Mouse (Mus musculus) cerebellum, adult 18-20 months (tissue): ENCODE results near the gene Morn5.

Experiments
- DNase-seq, 2 experiments: peaks; one replicate each; pipeline ENCODE4 v3.0.0; 2021

Morn5 gene

DNA sequence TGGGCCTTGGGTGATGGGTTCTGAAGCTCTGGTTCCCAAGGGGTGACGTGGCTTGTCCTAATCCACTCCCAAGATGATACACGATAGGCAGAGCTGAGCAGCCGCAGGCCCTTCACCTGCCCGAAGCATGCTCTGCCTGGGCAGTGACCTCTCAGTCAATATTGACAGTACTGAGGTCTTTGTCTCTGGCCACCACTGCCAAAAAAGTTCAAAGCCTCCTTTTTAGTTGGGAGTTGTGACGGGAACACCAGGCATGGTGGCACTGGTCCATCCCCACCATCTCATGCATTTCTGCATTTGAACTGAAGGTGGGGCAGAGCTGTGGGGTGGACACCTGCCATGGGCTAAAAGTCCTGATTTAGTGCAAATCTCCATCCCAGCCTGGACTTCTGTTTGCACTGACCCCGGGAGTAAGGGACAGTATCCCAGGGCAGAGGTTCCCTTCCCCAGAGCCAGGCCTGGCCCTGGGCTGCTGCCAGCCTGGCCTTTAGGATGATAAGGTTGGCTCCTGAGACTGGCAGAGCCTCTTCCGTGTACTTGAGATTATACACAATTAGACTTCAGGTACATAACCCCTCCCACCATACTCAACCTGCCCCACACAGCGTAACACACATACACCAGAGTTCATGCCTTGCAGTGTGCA lies 22.5 kb downstream of the Morn5 start:
- no peak for DNase-seq

DNA sequence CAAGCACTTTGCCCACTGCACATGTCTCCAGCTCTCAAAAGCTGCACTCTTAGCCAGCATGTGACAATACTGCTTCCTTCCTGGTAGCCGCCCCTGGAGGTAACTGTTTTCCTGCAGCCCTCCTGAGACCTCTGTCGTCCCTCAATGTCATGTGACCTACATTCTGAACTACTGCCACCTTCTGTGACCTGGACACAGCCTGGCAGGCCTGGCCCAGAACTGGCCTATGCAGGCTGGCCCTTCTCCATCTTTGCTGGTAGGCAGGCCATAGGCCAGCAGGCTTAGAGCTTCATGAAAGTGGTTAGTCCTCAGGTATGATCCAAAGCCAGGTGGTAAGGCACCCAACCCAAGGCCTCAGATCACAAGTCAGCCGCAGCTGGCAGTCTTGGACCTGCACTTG lies 24.5 kb downstream of the Morn5 start:
- no peak for DNase-seq

DNA sequence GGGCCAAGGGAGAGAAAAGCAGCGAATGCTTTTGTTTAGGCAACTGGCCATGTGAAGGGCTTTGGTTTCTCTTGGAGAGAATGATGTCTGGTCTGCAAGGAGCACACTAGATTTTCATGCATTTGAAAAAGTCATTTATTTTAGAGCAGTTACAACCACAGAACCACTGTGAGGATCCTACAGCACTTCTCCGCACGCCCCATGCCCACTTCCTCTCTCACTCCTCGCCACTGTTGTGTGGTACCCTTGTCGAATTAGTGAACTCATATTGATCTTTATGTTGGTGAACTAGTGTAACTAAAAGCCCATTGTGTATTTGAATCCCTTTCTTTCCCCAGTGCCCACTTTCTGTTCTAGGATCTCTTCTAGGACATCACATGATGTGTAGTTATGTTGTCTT lies 26.0 kb downstream of the Morn5 start:
- no peak for DNase-seq

DNA sequence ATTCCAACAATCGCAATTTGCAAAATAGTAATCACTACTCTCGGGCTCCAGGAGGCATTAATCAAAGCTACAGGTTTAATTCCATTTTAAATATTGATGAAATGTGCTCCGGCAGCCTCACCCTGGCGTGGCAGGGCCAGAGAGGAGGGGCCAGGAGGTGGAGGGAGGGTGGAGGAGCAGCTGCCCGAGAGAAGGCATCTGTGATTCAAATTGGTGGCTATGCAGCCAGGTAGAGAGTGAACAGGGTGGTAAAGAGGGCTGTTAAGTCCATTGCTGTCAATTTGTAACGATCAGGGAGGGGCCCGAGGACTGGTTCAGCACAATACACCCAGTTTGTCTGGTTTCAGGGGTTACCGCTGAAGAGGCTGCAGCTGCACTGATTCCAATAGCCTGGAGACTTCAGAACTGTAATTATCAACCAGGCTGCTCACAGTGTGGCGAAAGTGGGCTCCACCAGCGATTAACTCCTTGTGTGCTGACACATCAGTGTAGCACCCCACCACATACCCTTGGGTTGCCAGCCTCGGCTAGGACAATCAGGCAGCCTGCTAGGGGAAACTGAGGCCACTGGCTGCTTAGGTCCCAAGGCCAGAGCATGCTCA lies 28.0 kb downstream of the Morn5 start:
- no peak for DNase-seq

DNA sequence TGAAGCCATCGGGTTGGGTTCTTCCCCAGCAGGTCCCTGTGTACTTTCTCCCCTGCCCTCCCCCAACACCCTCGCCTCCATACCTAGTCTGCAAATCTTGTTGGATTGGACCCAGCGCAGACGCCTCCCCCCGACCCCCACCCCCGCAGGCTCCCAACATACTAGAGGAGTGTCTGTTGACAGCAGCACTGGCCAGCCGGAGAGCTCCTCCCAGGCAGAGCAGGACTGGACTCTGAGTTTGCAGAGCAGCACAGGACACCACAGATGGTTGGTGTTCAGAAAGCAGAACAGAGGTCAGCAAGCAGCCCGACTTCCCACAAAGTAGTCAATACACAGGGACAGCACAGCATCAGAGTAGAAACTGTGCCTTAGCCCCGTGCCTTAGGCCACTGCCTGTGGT lies 32.2 kb downstream of the Morn5 start:
- no peak for DNase-seq

DNA sequence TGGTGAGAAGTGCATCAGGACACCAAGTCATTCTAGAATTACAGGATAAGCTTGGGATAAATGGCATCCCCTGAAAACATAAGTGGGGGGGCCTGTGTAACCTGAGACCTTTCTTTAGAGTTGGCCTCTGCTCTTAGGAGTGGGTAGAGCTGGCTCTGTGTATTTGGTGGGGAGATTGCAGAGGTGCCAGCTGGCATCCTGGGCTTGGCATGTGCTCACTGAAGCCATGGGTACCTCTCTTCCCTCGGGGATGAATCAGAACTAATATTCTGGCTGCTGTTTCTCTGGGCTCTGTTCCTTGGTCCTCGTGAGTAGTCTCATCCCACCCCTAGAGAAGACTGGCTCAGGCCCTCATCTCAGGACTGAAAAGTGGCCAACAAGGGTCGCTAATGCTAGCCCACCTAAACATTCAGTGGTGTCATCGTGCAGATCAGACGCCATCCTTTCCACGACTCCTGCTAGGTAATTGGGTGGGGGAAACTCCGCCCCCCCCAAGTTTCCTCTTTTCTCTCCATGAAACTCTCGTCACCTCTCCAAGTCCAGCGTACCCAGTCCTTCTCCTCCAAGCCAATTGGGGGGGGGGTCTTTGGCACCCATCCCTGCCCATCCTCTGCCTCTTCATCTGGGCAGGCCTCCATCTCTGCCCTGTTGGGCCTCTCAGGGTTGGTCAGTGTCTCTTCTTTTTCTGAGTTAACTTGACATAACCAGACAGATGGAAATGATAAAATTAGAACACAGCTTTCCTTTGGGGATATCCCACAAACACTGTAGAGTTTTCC lies 33.7 kb downstream of the Morn5 start:
- no peak for DNase-seq

GRCm38 (mm10) chr2:36085041-36085440 lies 35.8 kb downstream of the Morn5 start:
- no peak for DNase-seq

DNA sequence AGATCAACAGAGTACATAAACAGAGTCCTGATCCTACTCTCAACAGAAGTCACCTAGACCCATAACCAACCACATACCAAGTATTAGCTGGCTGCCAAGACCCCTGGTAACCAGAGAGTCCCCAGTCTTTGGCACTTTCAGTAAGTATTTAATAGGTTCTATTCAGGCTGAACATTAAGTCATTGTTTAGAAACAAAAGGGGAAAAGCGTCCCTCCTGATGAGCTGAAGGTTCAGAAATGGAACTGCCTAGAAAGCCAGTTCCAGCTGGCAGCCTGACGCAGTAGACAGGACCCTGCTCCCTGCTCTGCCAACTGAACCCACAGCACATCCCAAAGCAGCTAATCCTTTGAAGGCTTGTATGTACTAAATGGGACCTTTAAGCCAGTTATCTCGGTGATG lies 39.9 kb downstream of the Morn5 start:
- no peak for DNase-seq

DNA sequence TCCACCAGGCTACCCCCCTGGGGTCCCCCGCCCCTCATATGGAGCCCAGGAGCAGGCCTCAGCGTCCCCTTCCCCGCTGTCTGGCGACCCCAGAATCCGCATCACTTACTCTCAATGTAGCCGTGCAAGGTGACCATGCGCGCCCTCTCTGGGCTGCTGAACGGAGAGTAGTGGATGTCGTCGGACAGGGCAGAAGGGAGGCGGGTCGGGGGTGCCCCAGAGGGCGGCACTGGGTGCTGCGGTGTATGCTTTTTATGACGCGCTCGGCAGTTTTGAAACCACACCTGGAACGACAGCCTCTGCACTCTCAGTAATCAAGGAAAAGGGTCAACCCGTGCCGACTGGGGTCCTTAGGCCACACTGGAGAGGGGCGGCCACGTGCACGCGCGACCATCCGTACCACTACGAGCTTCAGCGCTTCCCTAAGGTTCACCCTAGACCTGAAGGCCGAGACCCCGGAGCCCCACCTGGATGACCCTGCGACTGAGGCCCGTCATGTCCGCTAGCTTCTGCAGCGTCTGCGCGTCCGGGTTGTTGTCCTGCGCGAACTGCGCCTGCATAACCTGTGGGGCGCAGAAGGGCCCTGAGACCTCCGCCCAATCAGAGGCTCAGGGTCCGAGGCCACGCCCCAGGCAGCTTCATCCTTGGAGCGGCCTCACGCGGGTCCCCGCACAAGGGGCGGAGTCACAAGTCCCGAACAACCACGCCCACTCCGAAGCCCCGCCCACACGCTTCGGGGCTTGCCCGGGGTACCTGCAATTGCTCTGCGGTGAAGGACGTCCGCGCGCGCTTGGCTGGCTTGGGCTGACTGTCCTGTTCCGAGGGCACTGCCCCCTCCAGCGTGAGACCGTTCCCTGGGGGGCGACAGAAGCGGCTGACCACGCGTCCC lies 41.8 kb downstream of the Morn5 start:
- DNase-seq = no peak

DNA sequence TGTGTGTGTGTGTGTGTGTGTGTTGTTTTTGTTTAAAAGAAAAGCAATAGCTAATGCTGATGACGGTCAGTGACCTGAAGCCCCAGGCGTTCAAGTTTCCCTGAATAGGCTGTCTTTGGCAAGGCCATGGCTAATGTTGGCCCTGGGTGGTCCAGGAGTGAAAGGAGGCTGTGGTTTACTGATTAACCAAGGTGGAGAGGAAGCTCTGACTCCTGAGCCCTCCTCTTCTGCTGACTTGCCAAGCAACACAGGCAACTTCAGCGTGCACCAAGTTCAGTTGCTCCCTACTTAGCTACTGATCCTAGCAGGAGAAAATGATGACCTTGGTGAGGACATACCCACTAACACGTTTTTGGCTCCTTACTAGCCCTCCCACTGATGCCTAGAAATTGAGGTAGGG lies 43.5 kb downstream of the Morn5 start:
- DNase-seq = no peak

DNA sequence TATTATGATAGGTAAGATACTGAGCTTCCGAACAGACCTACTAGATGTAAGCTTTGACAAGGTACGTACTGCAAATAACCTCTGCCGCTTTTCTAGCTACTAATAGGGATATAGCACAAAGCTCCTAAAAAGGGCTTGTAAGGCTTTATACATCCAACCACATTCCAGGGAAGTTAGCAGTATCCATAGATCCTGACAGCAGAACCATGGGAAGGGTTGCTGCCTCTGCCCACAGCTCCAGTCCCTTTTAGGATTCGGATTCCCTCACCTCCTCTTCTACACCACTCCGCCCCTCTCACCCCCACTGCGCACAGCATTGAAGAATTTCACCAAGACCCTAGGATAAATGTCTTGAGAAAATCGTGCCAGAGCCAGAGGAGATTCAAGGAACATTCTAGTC lies 44.0 kb downstream of the Morn5 start:
- no peak for DNase-seq

- DNase-seq = no peak
Observed at GRCm38 (mm10) chr2:36093914-36094475, 44.7 kb downstream of the Morn5 start.

GRCm38 (mm10) chr2:36097129-36097815 lies 48.0 kb downstream of the Morn5 start:
- DNase-seq = no peak

GRCm38 (mm10) chr2:36098021-36098420 lies 48.8 kb downstream of the Morn5 start:
- no peak for DNase-seq

GRCm38 (mm10) chr2:36099739-36100138 lies 50.5 kb downstream of the Morn5 start:
- DNase-seq = no peak

DNA sequence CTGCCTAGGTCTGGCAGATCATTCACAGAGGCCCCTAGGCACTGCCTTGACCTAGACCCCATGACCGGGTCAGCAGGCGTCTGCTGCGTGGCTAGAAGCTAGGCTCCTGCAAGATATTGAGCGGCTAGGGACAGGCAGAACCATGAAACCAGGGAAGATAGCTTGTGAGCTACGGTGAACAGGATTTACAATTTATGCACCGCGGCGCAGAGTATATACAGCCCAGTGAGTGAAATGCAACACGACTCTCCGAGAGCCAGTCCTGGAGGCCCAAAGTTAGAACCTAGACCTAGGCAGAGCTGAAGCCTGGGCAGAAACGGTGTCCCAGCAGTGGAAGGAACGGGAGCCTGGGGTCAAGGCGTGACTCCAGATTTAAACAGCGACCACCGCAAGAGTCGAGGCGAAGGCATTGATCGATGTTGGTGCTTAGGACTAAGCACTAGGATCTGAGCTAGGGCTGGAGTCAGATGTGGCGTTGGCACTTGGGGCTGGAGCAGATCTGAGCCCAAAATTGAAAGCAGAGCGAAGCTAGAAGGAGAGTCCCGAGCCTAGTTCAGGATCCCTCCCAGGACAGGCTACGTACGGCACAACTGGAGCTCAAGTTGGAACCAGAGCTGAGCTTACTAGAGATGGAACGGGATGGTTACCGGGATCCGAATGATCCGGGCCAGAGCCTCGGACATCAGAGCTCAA lies 52.8 kb downstream of the Morn5 start:
- no peak for DNase-seq

- DNase-seq = peak in 1 of 2 experiments; percentile 14
Observed at GRCm38 (mm10) chr2:36102559-36102946, 53.3 kb downstream of the Morn5 start.

DNA sequence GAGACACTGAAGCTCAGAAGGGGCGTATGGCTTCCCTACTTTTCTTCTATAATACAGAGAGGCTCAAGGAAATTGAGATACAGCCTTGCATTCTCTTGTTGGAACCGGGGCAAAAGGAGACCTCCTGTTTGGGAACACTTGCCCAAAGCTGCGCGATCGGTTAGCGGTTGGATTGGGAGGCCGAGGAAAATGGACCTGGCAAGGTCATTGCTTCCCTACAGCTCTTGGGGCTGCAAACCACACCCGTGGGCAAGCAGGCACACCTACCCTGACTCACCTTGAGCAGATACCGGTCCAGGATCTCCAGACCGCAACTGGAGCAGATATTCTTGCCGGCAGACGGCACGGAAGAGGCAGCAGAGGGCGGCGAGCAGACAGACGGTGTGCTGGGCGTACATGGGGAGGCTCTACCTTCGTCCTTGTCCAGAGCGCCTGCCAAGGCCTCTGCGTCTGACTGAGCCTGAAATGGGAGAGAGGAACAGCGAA lies 53.9 kb downstream of the Morn5 start:
- DNase-seq = peak in 1 of 2 experiments; percentile 24

- DNase-seq = no peak
Observed at GRCm38 (mm10) chr2:36103555-36104367, 54.5 kb downstream of the Morn5 start.

GRCm38 (mm10) chr2:36104436-36104955 lies 55.2 kb downstream of the Morn5 start:
- DNase-seq = peak in 1 of 2 experiments; percentile 22
